Mouse (Mus musculus) CH12.LX (cell line): ENCODE data around the gene Wt1.

ENCODE experiments used
- CTCF ChIP-seq, 2 experiments: IDR thresholded peaks in 1 of 2; conservative IDR thresholded peaks in 1 of 2; 2 replicates each; pipeline ENCODE4 v1.5.1; 2011 to 2012; ENCODE audit warnings: low read depth in 2 of 2, low read length in 2 of 2, improper control_type of control experiment in 1 of 2, inconsistent platforms in 1 of 2, mild to moderate bottlenecking in 1 of 2, moderate library complexity in 1 of 2
- EP300 ChIP-seq: IDR thresholded peaks from 2 replicates; pipeline ENCODE4 v1.6.1; 2011; ENCODE audit warnings: low read length, improper control_type of control experiment
- POLR2A ChIP-seq: IDR thresholded peaks from 2 replicates; pipeline ENCODE4 v1.6.1; 2011; ENCODE audit warnings: low read depth, mild to moderate bottlenecking, improper control_type of control experiment, low read length
- ZC3H11A ChIP-seq: IDR thresholded peaks from 2 replicates; pipeline ENCODE4 v1.6.1; 2012; ENCODE audit warnings: low read depth, mild to moderate bottlenecking, inconsistent platforms, low read length, improper control_type of control experiment

DNA sequence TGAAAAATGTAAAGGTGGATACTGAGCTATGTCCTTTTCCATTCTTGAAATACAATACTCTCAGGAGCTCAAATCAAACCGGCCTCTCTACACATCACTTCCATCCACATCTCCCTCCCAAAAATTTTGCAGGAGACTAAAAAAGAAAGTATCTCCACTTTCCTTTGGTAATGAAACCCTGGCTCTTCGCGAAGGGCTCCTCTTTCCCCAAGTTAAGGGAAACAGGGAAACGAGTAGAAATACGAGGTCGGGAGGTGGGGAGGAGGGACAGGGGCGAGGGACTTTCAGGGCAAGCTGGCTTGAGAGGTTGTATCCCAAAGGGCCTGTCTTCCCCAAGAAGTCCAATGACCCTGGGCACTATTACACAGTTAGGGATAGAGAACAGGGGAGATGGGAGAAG is 1.9 kb upstream of the Wt1 start:
- TF ChIP-seq POLR2A (no peak), CTCF (conservative IDR thresholded peaks at IDR 0.05 in 1 of 2, IDR thresholded peaks at IDR 0.05 in 1 of 2; ENCODE audit: low read depth in 2 of 2, low read length in 2 of 2) (no peak), ZC3H11A (no peak), EP300 (no peak)
